Mouse (Mus musculus): ENCODE results near the gene Lrrc32.

DNA sequence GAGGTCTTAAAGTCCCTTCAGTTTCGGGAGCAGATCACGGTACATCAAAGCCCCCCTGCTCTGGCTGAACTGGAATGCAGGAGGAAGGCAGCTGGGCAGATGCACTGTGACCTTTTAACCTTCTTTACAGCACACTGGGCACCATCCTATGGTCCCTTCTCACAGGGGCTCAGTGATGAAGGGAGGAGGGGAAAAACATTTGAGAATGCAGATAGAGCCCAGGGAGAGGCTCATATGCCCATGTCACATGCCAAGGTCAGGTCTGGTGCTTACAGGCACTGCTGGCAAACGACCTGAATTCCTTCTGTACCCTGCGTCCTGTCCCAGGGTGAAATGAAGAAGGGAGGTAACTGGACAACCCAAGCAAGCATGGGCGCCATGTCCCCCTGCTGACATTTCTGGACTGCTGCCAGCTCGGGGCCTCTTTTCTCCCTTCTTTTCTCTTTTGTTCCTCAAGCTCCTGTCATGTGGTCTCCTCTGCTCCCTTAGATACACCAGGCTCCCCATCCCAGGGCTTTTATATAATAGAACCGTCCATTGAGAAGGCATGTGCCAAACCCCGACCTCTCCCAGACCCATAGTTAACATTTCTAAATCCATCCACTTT is 49.0 kb downstream of the Lrrc32 start:
- no peak for TF ChIP-seq POLR2A (IDR thresholded peaks at IDR 0.05; ENCODE audit: control insufficient read depth, extremely low read depth, insufficient read depth, low read length, poor library complexity)
- TF ChIP-seq CTCF (IDR thresholded peaks at IDR 0.05; ENCODE audit: borderline replicate concordance, control insufficient read depth, extremely low read depth, insufficient read depth, low read length, poor library complexity): no peak

Measured in thymus, adult 2 months (tissue).